Mouse (Mus musculus) left cerebral cortex, adult 18-20 months (tissue): ENCODE results near the gene Hoxc5. TPM values are rescaled to one million over a fixed set of nuclear protein-coding genes. Genes with fewer than 3 reads are reported as not detected.

Source experiments
- microRNA-seq, 2 experiments: library from miRNA; unstranded; fragments of <30 nt; microRNA quantifications; one replicate each; pipeline ENCODE4 v1.2.0; 2021
- total RNA-seq, 2 experiments: library from RNA; stranded (reverse); gene quantifications; 2 replicates each; pipeline ENCODE4 v1.2.3; 2021

The Hoxc5 gene
- total RNA-seq, 2 experiments from 2014 or later = not detected

Small RNAs within 50 kb of the gene (microRNA-seq; reads per million reads assigned to microRNA genes)
- gene Mir196a-2 = 0 reads per million in 2 experiments
- gene Mir615 = 0.50 to 1.9 reads per million in 2 experiments

Other genes with a start within 250 kb of the Hoxc5 start
- 10 to 100 TPM; 75.1 to 75.6 TPM for gene Calcoco1, start 245.3 kb upstream of the Hoxc5 start, total RNA-seq
- gene Hoxc13, start 46.3 kb upstream of the Hoxc5 start, total RNA-seq = not detected
- gene Hoxc12, start 30.7 kb upstream of the Hoxc5 start, total RNA-seq = not detected
- gene Hoxc11, start 13.0 kb upstream of the Hoxc5 start, total RNA-seq = not detected
- gene Hoxc10, start 647 bp upstream of the Hoxc5 start, total RNA-seq = not detected
- gene Hoxc9, start 9.0 kb downstream of the Hoxc5 start, total RNA-seq = not detected
- gene Hoxc8, start 23.2 kb downstream of the Hoxc5 start, total RNA-seq = not detected
- not detected for gene Hoxc6, start 30.8 kb downstream of the Hoxc5 start, total RNA-seq
- gene Hoxc4, start 51.5 kb downstream of the Hoxc5 start, total RNA-seq = not detected
- 10 to 100 TPM; 21.8 to 22.6 TPM for gene Smug1, start 199.6 kb downstream of the Hoxc5 start, total RNA-seq